Comparison of ENCODE assay signal across 8 mouse cellular contexts in genomic region chr11:76398798-76399586, GRCm38 (mm10). TPM values are rescaled to one million over a fixed set of nuclear protein-coding genes. Genes with fewer than 3 reads are reported as not detected.
DNase-seq lines count a peak whose midpoint lies in the region; ATAC-seq lines count a peak whose summit lies in the region.

Nxn (minus strand) TSS chr11:76399140.

- H3K4me3 ChIP-seq in hindbrain, embryonic 15.5 days, result peak within 1 kb of the TSS; percentile 92

- DNase-seq in WW6 (ENCODE audit: low read depth, low spot score), result peak; percentile 87
- peak; percentile 94 to 98 for DNase-seq in cerebellum, postnatal 25 days
- peak; percentile 96 for DNase-seq in gastrocnemius, adult 18-20 months (ENCODE audit: low spot score)
- DNase-seq in left cerebral cortex, postnatal 10 days (ENCODE audit: extremely low spot score in 1 of 2, low spot score in 2 of 2), result peak; percentile 65 to 92
- peak; percentile 84 for DNase-seq in right cerebral cortex, postnatal 10 days (ENCODE audit: low spot score in 2 of 2)
- peak; percentile 97 for DNase-seq in urinary bladder, postnatal 25 days (ENCODE audit: low spot score)

- no peaks in the 10 kb centered on the region for H3K9me3 ChIP-seq in hindbrain, embryonic 15.5 days

- peaks cover 37% of the 10 kb centered on the region for H3K4me1 ChIP-seq in hindbrain, embryonic 15.5 days (replicated peaks)

- H3K36me3 ChIP-seq in hindbrain, embryonic 15.5 days, result no peaks in the 10 kb centered on the region

- H3K9ac ChIP-seq in hindbrain, embryonic 15.5 days, result peak within 1 kb of the TSS; percentile 81

- WGBS in hindbrain, embryonic 15.5 days, result under 1% methylated on average over 50 of the region's 70 CpGs

- peak; percentile 89 for ATAC-seq in hindbrain, embryonic 15.5 days (ENCODE audit: low FRiP score, low read depth)
- peak; percentile 87 for ATAC-seq in megakaryocyte progenitor cell, adult 5-6 weeks (replicated peaks; ENCODE audit: poor library complexity)

- H3K27ac ChIP-seq in hindbrain, embryonic 15.5 days (replicated peaks), result peak within 1 kb of the TSS; percentile 88

- intact Hi-C loops in left cerebral cortex, postnatal 10 days (cut with DNase I), result loop anchor here (2.0 to 10.0 kb wide), 3 partner anchors 127 to 614 kb away; no protein-coding TSS in a partner anchor

- no peaks in the 10 kb centered on the region for H3K27me3 ChIP-seq in hindbrain, embryonic 15.5 days

- H3K4me2 ChIP-seq in hindbrain, embryonic 15.5 days, result peak within 1 kb of the TSS; percentile 99

RNA-seq across cellular contexts. Expression of gene Nxn, which starts in this region (rescaled TPM):
- 10 to 100 TPM; 37.4 to 48.7 TPM for total RNA-seq in gastrocnemius, adult 18-20 months (2021)
- polyA plus RNA-seq in hindbrain, embryonic 15.5 days (2015; fragmentation: Nextera tagmentation; extraction: Ambion mirVana), result 26.1 and 27.5 TPM in 2 replicates
- 10 to 100 TPM in 1 of 2 experiments, 1 to 10 TPM in 1; 8.5 to 13.2 TPM for total RNA-seq in left cerebral cortex, postnatal 10 days (2021)
- 20.7 and 23.9 TPM in 2 replicates for total RNA-seq in megakaryocyte progenitor cell, adult 5-6 weeks (2015)
- total RNA-seq in megakaryocyte progenitor cell, adult 5-6 weeks (2017), result 20.0 and 26.5 TPM in 2 replicates

Comparison
In these comparisons a context has a peak if more than half of its experiments do, and no peak if none do; other contexts are left out.
1. Peak in every context shown above with its lines: DNase-seq, ATAC-seq, H3K4me3 ChIP-seq and H3K27ac ChIP-seq.